Mouse (Mus musculus): ENCODE data around the gene Fndc3b. TPM values are rescaled to one million over a fixed set of nuclear protein-coding genes. Genes with fewer than 3 reads are reported as not detected.

The Fndc3b gene
- polyA plus RNA-seq, 1 experiment from 2014 or later = 13.3 TPM

DNA sequence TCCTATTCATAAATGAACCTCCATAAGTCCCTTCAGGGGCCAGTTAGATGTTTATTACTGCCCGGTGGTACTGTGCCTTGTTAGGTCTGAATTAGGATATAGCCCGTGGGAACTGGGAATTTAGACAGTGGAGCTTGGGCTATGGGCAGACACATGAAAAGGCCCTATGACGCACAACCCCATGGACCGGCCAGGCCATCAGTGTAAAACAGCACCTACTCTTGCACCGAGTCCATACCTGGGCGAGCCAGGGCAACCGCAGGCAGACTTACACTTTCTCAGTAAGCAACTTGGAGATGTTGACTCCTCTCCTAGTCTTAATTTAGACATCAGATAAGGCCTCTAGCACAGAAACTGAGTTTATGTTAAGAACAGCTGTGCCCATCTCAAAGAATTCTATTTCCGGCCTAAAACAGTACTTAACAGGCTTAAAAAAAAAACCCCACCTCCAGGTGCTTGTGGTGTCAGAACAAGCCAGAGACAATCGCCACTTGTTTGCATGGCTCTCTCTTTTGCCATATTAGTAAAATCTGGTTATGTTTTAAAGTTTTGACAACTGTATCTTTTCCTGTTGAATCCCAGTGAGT is 248.7 kb downstream of the Fndc3b start:
- H3K4me1 ChIP-seq (replicated peaks; ENCODE audit: control insufficient read depth, insufficient read depth, low read length) = no peaks in the 10 kb centered on the region
- no peaks in the 10 kb centered on the region for H3K27me3 ChIP-seq (replicated peaks; ENCODE audit: control insufficient read depth, insufficient read depth, low read length)
- no peak overlapping the region for H3K9ac ChIP-seq (ENCODE audit: low read depth, low read length)
- no peak overlapping the region for H3K27ac ChIP-seq (ENCODE audit: low read depth, low read length)
- no peaks in the 10 kb centered on the region for H3K9me3 ChIP-seq (ENCODE audit: control insufficient read depth)
- H3K36me3 ChIP-seq (ENCODE audit: control insufficient read depth, insufficient read depth) = peaks cover 80% of the 10 kb centered on the region
- TF ChIP-seq CTCF (IDR thresholded peaks at IDR 0.05; ENCODE audit: low read depth) = no peak
- H3K4me2 ChIP-seq (replicated peaks; ENCODE audit: low read depth) = no peak overlapping the region
- 86% methylated on average over 9 of the region's 9 CpGs for WGBS
- no peak for ATAC-seq
- H3K4me3 ChIP-seq (ENCODE audit: low read depth, low read length) = no peak overlapping the region

DNA sequence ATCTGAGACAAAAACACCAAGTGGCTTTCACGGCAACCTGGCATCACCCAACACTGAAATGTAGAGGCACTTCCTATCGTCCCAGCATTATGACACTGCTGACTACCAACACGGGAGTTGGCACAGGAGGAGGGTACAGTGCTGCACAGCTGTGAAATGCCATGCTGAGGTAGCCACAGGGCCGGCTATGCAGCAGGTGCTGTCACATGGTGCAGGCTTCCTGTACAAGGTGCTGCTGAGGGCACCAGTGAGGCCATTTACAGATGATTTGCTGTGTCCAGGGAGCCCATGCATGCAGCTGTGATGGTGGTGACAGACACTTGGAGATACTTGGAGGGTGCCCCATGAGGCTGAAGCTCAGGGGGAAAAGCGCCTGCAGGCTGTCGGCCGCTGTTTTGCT is 249.2 kb downstream of the Fndc3b start:
- no peak overlapping the region for H3K4me2 ChIP-seq (replicated peaks; ENCODE audit: low read depth)
- no peaks in the 10 kb centered on the region for H3K27me3 ChIP-seq (replicated peaks; ENCODE audit: control insufficient read depth, insufficient read depth, low read length)
- no peak overlapping the region for H3K9ac ChIP-seq (ENCODE audit: low read depth, low read length)
- ATAC-seq = no peak
- H3K9me3 ChIP-seq (ENCODE audit: control insufficient read depth) = no peaks in the 10 kb centered on the region
- WGBS = 93% methylated on average over 7 of the region's 7 CpGs
- peaks cover 81% of the 10 kb centered on the region for H3K36me3 ChIP-seq (ENCODE audit: control insufficient read depth, insufficient read depth)
- no peak overlapping the region for H3K27ac ChIP-seq (ENCODE audit: low read depth, low read length)
- no peaks in the 10 kb centered on the region for H3K4me1 ChIP-seq (replicated peaks; ENCODE audit: control insufficient read depth, insufficient read depth, low read length)
- no peak overlapping the region for H3K4me3 ChIP-seq (ENCODE audit: low read depth, low read length)
- TF ChIP-seq CTCF (IDR thresholded peaks at IDR 0.05; ENCODE audit: low read depth) = no peak

DNA sequence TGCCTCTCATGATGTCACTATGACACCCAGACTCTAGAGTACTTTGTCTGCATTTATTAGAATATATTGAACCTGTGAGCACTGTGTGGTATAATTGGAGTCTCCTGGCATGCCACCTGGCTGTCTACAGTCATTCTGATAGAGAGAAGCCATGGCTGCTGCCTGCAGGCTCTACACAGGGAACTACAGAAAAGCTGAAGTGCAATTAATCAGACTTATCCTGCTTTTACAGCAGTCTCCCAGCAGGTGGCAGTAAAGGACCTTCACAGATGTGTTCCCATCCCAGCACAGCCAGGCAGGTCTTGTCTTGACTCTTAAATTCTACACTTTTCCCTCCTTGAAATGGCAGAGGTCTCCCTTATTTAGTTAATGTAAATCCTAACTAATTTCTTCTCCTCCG is 250.1 kb downstream of the Fndc3b start:
- Histone ChIP-seq H3K27ac (ENCODE audit: low read depth, low read length) (no peak overlapping the region), H3K36me3 (ENCODE audit: control insufficient read depth, insufficient read depth) (peaks cover 89% of the 10 kb centered on the region), H3K4me1 (replicated peaks; ENCODE audit: control insufficient read depth, insufficient read depth, low read length) (no peaks in the 10 kb centered on the region), H3K27me3 (replicated peaks; ENCODE audit: control insufficient read depth, insufficient read depth, low read length) (no peaks in the 10 kb centered on the region), H3K4me3 (ENCODE audit: low read depth, low read length) (no peak overlapping the region), H3K4me2 (replicated peaks; ENCODE audit: low read depth) (no peak overlapping the region), H3K9ac (ENCODE audit: low read depth, low read length) (no peak overlapping the region), H3K9me3 (ENCODE audit: control insufficient read depth) (no peaks in the 10 kb centered on the region)
- ATAC-seq = no peak
- peak; percentile 91 for TF ChIP-seq CTCF (IDR thresholded peaks at IDR 0.05; ENCODE audit: low read depth)
- 41% methylated on average over 1 of the region's 1 CpGs for WGBS

DNA sequence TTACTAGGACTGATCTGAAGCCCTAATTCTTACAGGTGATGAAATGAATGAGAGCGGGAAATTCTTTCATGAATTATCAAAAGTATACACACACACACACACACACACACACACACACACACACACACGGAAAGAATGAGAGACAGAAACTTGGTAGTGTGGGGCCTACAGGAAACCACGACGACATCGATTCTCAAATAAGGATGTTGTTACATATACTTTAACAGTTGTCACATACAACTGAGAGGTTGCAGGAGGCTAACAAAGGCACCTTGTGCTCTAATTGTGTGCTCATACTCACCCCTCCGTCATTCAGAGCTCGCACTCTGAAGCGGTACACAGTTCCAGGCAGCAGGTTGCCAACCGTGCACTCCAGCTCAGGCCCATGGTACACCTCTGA is 252.7 kb downstream of the Fndc3b start:
- no peak overlapping the region for H3K27ac ChIP-seq (ENCODE audit: low read depth, low read length)
- no peaks in the 10 kb centered on the region for H3K4me1 ChIP-seq (replicated peaks; ENCODE audit: control insufficient read depth, insufficient read depth, low read length)
- no peak overlapping the region for H3K9ac ChIP-seq (ENCODE audit: low read depth, low read length)
- 92% methylated on average over 9 of the region's 9 CpGs for WGBS
- H3K4me2 ChIP-seq (replicated peaks; ENCODE audit: low read depth) = no peak overlapping the region
- H3K4me3 ChIP-seq (ENCODE audit: low read depth, low read length) = no peak overlapping the region
- no peak for ATAC-seq
- peaks cover 88% of the 10 kb centered on the region for H3K36me3 ChIP-seq (ENCODE audit: control insufficient read depth, insufficient read depth)
- H3K27me3 ChIP-seq (replicated peaks; ENCODE audit: control insufficient read depth, insufficient read depth, low read length) = no peaks in the 10 kb centered on the region
- H3K9me3 ChIP-seq (ENCODE audit: control insufficient read depth) = no peaks in the 10 kb centered on the region
- no peak for TF ChIP-seq CTCF (IDR thresholded peaks at IDR 0.05; ENCODE audit: low read depth)

DNA sequence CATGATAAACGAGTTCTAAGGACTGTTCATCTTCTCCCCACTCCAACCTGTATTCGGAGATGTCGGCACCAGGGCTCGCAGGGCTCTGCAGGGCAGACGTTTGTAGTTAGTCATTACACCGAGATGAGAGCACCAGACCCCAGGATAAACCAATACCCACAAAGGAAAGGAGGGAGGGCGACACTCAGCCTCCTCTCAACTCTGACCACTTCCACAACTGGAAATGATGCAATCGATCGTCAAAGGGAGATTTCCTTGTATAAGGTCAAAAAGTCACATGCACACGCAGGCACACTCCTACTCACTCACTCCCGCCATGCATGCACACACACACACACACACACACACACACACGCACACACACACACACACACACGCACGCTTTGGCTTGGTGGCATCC is 254.6 kb downstream of the Fndc3b start:
- ATAC-seq = no peak
- Histone ChIP-seq H3K27me3 (replicated peaks; ENCODE audit: control insufficient read depth, insufficient read depth, low read length) (no peaks in the 10 kb centered on the region), H3K9me3 (ENCODE audit: control insufficient read depth) (no peaks in the 10 kb centered on the region), H3K36me3 (ENCODE audit: control insufficient read depth, insufficient read depth) (peaks cover 87% of the 10 kb centered on the region), H3K4me3 (ENCODE audit: low read depth, low read length) (no peak overlapping the region), H3K4me2 (replicated peaks; ENCODE audit: low read depth) (no peak overlapping the region), H3K9ac (ENCODE audit: low read depth, low read length) (no peak overlapping the region), H3K4me1 (replicated peaks; ENCODE audit: control insufficient read depth, insufficient read depth, low read length) (no peaks in the 10 kb centered on the region), H3K27ac (ENCODE audit: low read depth, low read length) (no peak overlapping the region; the same call in 1 of the 2 replicates)
- 86% methylated on average over 14 of the region's 14 CpGs for WGBS
- TF ChIP-seq CTCF (IDR thresholded peaks at IDR 0.05; ENCODE audit: low read depth) = no peak

DNA sequence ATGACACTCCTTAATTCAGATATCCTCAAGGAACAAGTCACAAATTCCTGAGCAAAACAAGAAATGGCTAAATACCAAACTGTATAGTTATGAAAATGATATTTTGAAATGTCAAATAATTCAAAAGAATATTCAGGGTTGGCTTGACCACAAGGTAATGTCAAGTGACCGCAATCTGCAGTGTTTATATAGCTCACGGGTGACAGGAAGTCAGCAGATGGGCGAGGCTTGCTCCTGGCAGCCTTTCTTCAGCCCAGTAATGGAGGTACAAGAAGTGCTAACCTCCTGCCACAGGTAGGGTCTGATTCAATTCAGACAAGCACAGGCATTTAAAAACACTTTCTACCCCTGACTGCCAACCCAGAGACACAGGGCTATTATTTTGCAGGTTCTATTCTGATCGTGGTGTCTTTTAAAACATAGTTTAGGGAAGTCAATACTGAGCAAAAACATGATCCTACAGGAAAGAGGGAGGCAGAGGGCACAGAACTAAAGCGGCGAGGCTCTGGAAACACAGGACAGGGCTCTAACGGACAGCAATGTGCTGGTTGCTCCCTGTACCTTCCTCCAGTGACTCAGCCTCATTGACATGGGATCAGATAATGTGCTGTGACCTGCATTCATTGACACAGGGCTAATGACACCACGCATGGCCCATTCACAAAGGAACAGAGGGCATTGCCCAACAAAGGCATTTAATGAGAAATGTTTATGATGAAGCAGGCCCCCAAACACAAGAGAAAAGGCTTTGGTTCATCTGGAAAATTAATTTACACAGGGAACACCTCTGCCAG is 256.5 kb downstream of the Fndc3b start:
- Histone ChIP-seq H3K27ac (ENCODE audit: low read depth, low read length) (no peak overlapping the region), H3K36me3 (ENCODE audit: control insufficient read depth, insufficient read depth) (peaks cover 82% of the 10 kb centered on the region), H3K4me2 (replicated peaks; ENCODE audit: low read depth) (no peak overlapping the region), H3K4me3 (ENCODE audit: low read depth, low read length) (no peak overlapping the region), H3K4me1 (replicated peaks; ENCODE audit: control insufficient read depth, insufficient read depth, low read length) (no peaks in the 10 kb centered on the region), H3K27me3 (replicated peaks; ENCODE audit: control insufficient read depth, insufficient read depth, low read length) (no peaks in the 10 kb centered on the region), H3K9me3 (ENCODE audit: control insufficient read depth) (no peaks in the 10 kb centered on the region), H3K9ac (ENCODE audit: low read depth, low read length) (no peak overlapping the region)
- WGBS = 84% methylated on average over 8 of the region's 8 CpGs
- no peak for TF ChIP-seq CTCF (IDR thresholded peaks at IDR 0.05; ENCODE audit: low read depth)
- no peak for ATAC-seq
